Mouse (Mus musculus) T-helper 2 cell (primary cell): ENCODE measurements around the gene Ccdc86.

Source experiments
- in situ Hi-C: fragments of 300-600 bp; cut with MboI, MseI; formaldehyde crosslinking; loops from one replicate; pipeline ENCODE4 v1.15.1; 2025; ENCODE audit warnings: high pct_unique_total_duplicates

Ccdc86 gene

GRCm38 (mm10) chr19:10914291-10914690 is 34.8 kb downstream of the Ccdc86 start:
- in situ Hi-C loops: no loop called here

- in situ Hi-C loops: no loop called here
Observed at GRCm38 (mm10) chr19:10909087-10909721, 39.9 kb downstream of the Ccdc86 start.

- in situ Hi-C loops: no loop called here
Observed at GRCm38 (mm10) chr19:10907891-10908290, 41.2 kb downstream of the Ccdc86 start.

- in situ Hi-C loops: no loop called here
Observed at GRCm38 (mm10) chr19:10905728-10906000, 43.4 kb downstream of the Ccdc86 start.

- in situ Hi-C loops: no loop called here
Observed at GRCm38 (mm10) chr19:10904927-10905727, 43.9 kb downstream of the Ccdc86 start.

- in situ Hi-C loops: no loop called here
Observed at GRCm38 (mm10) chr19:10904512-10904911, 44.6 kb downstream of the Ccdc86 start.

GRCm38 (mm10) chr19:10901046-10901445 is 48.0 kb downstream of the Ccdc86 start:
- in situ Hi-C loops: no loop called here

- in situ Hi-C loops: no loop called here
Observed at GRCm38 (mm10) chr19:10900315-10900714, 48.8 kb downstream of the Ccdc86 start.

- in situ Hi-C loops: no loop called here
Observed at GRCm38 (mm10) chr19:10897491-10897890, 51.6 kb downstream of the Ccdc86 start.

- in situ Hi-C loops: no loop called here
Observed at GRCm38 (mm10) chr19:10896849-10897248, 52.2 kb downstream of the Ccdc86 start.

- in situ Hi-C loops: no loop called here
Observed at GRCm38 (mm10) chr19:10895708-10896107, 53.4 kb downstream of the Ccdc86 start.

GRCm38 (mm10) chr19:10895016-10895528 is 54.0 kb downstream of the Ccdc86 start, which contains the start of gene Prpf19:
Prpf19 (plus strand) TSS chr19:10895231.
- in situ Hi-C loops: no loop called here

- in situ Hi-C loops: no loop called here
Observed at GRCm38 (mm10) chr19:10892201-10892600, 56.9 kb downstream of the Ccdc86 start.
